Mouse (Mus musculus) forebrain, postnatal 0 days (tissue): Measurements from ENCODE around the gene Ispd. TPM values are rescaled to one million over a fixed set of nuclear protein-coding genes. Genes with fewer than 3 reads are reported as not detected.

Experiments
- ATAC-seq: fragments of 200-750 bp; cut with Nextera tagmentation; 2 replicates; pipeline ENCODE4 v1.8.0; 2017; ENCODE audit warnings: mild to moderate bottlenecking, moderate library complexity
- DNase-seq: peaks from one replicate; pipeline ENCODE4 v3.0.0-alpha.2; 2015
- H3K27ac ChIP-seq: fragments of 300-500 bp; sonication (generic); 2 replicates; pipeline ENCODE4 v1.5.1; 2014; ENCODE audit warnings: low read depth, mild to moderate bottlenecking, antibody characterized with exemption, low read length, moderate library complexity, mixed read lengths
- H3K27me3 ChIP-seq: fragments of 300-500 bp; sonication (generic); 2 replicates; pipeline ENCODE4 v1.6.1; 2014; ENCODE audit warnings: mild to moderate bottlenecking, low read length, mixed read lengths; ENCODE audit not compliant: insufficient read depth
- H3K36me3 ChIP-seq: fragments of 300-500 bp; sonication (generic); 2 replicates; pipeline ENCODE4 v1.6.1; 2014; ENCODE audit warnings: mild to moderate bottlenecking, moderate library complexity; ENCODE audit not compliant: insufficient read depth
- H3K4me1 ChIP-seq: fragments of 300-500 bp; sonication (generic); 2 replicates; pipeline ENCODE4 v1.6.1; 2014; ENCODE audit warnings: antibody characterized with exemption; ENCODE audit not compliant: insufficient read depth
- H3K4me2 ChIP-seq: fragments of 300-500 bp; sonication (generic); 2 replicates; pipeline ENCODE4 v1.6.1; 2014; ENCODE audit warnings: low read depth, mild to moderate bottlenecking, moderate library complexity
- H3K4me3 ChIP-seq: fragments of 300-500 bp; sonication (generic); 2 replicates; pipeline ENCODE4 v1.5.1; 2014; ENCODE audit warnings: low read depth, low read length, mixed read lengths
- H3K9ac ChIP-seq: fragments of 300-500 bp; sonication (generic); 2 replicates; pipeline ENCODE4 v1.6.1; 2014; ENCODE audit warnings: mild to moderate bottlenecking
- H3K9me3 ChIP-seq: fragments of 300-500 bp; sonication (generic); 2 replicates; pipeline ENCODE4 v1.6.1; 2016; ENCODE audit warnings: low read length
- CTCF ChIP-seq: sonication (generic); IDR thresholded peaks from 2 replicates; pipeline ENCODE4 v1.5.1; 2016; ENCODE audit warnings: antibody characterized with exemption, control low read depth, low read depth
- WGBS: fragments of 180-500 bp; shearing (Covaris S2); extraction: QIAGEN DNeasy Blood & Tissue Kit; methylation state at CpG from one replicate; pipeline ENCODE4 v1.1.7; 2014; 5-methylcytosine and 5-hydroxymethylcytosine counted together
- polyA plus RNA-seq: library from polyadenylated mRNA; unstranded; fragments of >200 nt; fragmentation: Nextera tagmentation; extraction: Ambion mirVana; gene quantifications from 2 replicates; pipeline ENCODE4 v1.2.1, GENCODE M21; 2015
- total RNA-seq: library from RNA; depleted of rRNA; stranded (reverse); fragments of >200 nt; gene quantifications from 2 replicates; pipeline ENCODE4 v1.2.3, GENCODE M21; 2014

The Ispd gene
- total and polyA plus RNA-seq, 2 experiments from 2014 or later = 9.6 to 12.4 TPM

- Histone ChIP-seq H3K27me3 (no peaks in the 10 kb centered on the region), H3K9me3 (no peaks in the 10 kb centered on the region), H3K9ac (no peak overlapping the region), H3K27ac (no peak overlapping the region), H3K4me3 (no peak overlapping the region), H3K4me1 (no peaks in the 10 kb centered on the region), H3K4me2 (no peak overlapping the region), H3K36me3 (no peaks in the 10 kb centered on the region)
- ATAC-seq (no peak), DNase-seq (no peak)
- 94% methylated on average over 6 of the region's 6 CpGs for WGBS
- TF ChIP-seq CTCF = no peak
Observed at GRCm38 (mm10) chr12:36468325-36469044, 87.2 kb downstream of the Ispd start.

GRCm38 (mm10) chr12:36471411-36471810 lies 90.2 kb downstream of the Ispd start:
- ATAC-seq = no peak
- Histone ChIP-seq H3K4me3 (no peak overlapping the region), H3K27ac (no peak overlapping the region), H3K9me3 (no peaks in the 10 kb centered on the region), H3K27me3 (no peaks in the 10 kb centered on the region), H3K9ac (no peak overlapping the region), H3K36me3 (no peaks in the 10 kb centered on the region), H3K4me1 (no peaks in the 10 kb centered on the region), H3K4me2 (no peak overlapping the region)
- no peak for TF ChIP-seq CTCF
- DNase-seq = no peak
- 71% methylated on average over 4 of the region's 4 CpGs for WGBS

GRCm38 (mm10) chr12:36474171-36474570 lies 92.9 kb downstream of the Ispd start:
- Histone ChIP-seq H3K4me1 (no peaks in the 10 kb centered on the region), H3K4me3 (no peak overlapping the region), H3K4me2 (no peak overlapping the region), H3K27me3 (no peaks in the 10 kb centered on the region), H3K9me3 (no peaks in the 10 kb centered on the region), H3K27ac (no peak overlapping the region), H3K9ac (no peak overlapping the region), H3K36me3 (no peaks in the 10 kb centered on the region)
- 82% methylated on average over 3 of the region's 3 CpGs for WGBS
- no peak for TF ChIP-seq CTCF
- no peak for DNase-seq
- ATAC-seq = no peak

GRCm38 (mm10) chr12:36475269-36475668 lies 94.0 kb downstream of the Ispd start:
- ATAC-seq = no peak
- 90% methylated on average over 4 of the region's 4 CpGs for WGBS
- no peaks in the 10 kb centered on the region for H3K36me3 ChIP-seq
- H3K27me3 ChIP-seq = no peaks in the 10 kb centered on the region
- H3K27ac ChIP-seq = no peak overlapping the region
- H3K4me3 ChIP-seq = no peak overlapping the region
- no peaks in the 10 kb centered on the region for H3K9me3 ChIP-seq
- H3K4me1 ChIP-seq = no peaks in the 10 kb centered on the region
- H3K9ac ChIP-seq = no peak overlapping the region
- DNase-seq = no peak
- TF ChIP-seq CTCF = no peak
- H3K4me2 ChIP-seq = no peak overlapping the region

- H3K27me3 ChIP-seq = no peaks in the 10 kb centered on the region
- DNase-seq = no peak
- no peaks in the 10 kb centered on the region for H3K9me3 ChIP-seq
- no peak for TF ChIP-seq CTCF
- H3K4me3 ChIP-seq = no peak overlapping the region
- no peak for ATAC-seq
- no peaks in the 10 kb centered on the region for H3K4me1 ChIP-seq
- no peak overlapping the region for H3K9ac ChIP-seq
- H3K27ac ChIP-seq = no peak overlapping the region
- WGBS = 73% methylated on average over 5 of the region's 5 CpGs
- no peak overlapping the region for H3K4me2 ChIP-seq
- H3K36me3 ChIP-seq = no peaks in the 10 kb centered on the region
Observed at GRCm38 (mm10) chr12:36476476-36476875, 95.2 kb downstream of the Ispd start.

GRCm38 (mm10) chr12:36477501-36477900 lies 96.3 kb downstream of the Ispd start:
- no peak overlapping the region for H3K4me2 ChIP-seq
- H3K4me1 ChIP-seq = no peaks in the 10 kb centered on the region
- TF ChIP-seq CTCF = no peak
- H3K27me3 ChIP-seq = no peaks in the 10 kb centered on the region
- ATAC-seq = no peak
- H3K27ac ChIP-seq = no peak overlapping the region
- no peak for DNase-seq
- H3K9me3 ChIP-seq = no peaks in the 10 kb centered on the region
- no peak overlapping the region for H3K9ac ChIP-seq
- H3K36me3 ChIP-seq = no peaks in the 10 kb centered on the region
- WGBS = 86% methylated on average over 6 of the region's 6 CpGs
- no peak overlapping the region for H3K4me3 ChIP-seq

GRCm38 (mm10) chr12:36477926-36478325 lies 96.7 kb downstream of the Ispd start:
- H3K27ac ChIP-seq = no peak overlapping the region
- WGBS = 84% methylated on average over 3 of the region's 3 CpGs
- no peaks in the 10 kb centered on the region for H3K9me3 ChIP-seq
- DNase-seq = no peak
- H3K4me2 ChIP-seq = no peak overlapping the region
- no peak overlapping the region for H3K9ac ChIP-seq
- no peaks in the 10 kb centered on the region for H3K27me3 ChIP-seq
- H3K4me1 ChIP-seq = no peaks in the 10 kb centered on the region
- ATAC-seq = no peak
- no peak overlapping the region for H3K4me3 ChIP-seq
- H3K36me3 ChIP-seq = no peaks in the 10 kb centered on the region
- TF ChIP-seq CTCF = no peak
